Mouse (Mus musculus): ENCODE results near the gene Hsdl2. TPM values are rescaled to one million over a fixed set of nuclear protein-coding genes. Genes with fewer than 3 reads are reported as not detected.

Gene Hsdl2
- polyA plus RNA-seq, 1 experiment from 2014 or later = 44.1 TPM

DNA sequence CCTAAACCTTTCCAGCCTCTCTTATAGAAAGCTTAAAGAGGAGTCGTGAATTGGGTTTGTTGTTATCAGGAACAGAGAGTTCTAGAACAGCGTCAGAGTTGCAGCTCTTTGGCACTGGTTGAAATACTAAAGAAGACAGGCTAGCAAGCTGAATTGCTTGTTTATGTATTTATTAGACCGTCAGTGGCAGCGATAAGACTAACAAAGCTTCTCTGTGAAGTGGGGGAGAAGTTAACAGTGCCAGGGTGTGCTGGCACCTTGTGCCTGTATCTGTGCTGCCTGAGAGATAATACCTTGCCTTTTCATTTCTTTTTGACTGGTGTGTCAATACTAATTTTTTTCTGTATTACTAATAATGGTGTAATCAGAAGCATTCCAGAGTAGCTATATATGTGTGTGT is 46.9 kb downstream of the Hsdl2 start:
- no peak overlapping the region for H3K4me3 ChIP-seq (ENCODE audit: low read depth, low read length)
- H3K9me3 ChIP-seq (ENCODE audit: control insufficient read depth, low read length) = no peaks in the 10 kb centered on the region
- no peaks in the 10 kb centered on the region for H3K27me3 ChIP-seq (ENCODE audit: control insufficient read depth, insufficient read depth, low read length)
- no peaks in the 10 kb centered on the region for H3K36me3 ChIP-seq (ENCODE audit: control insufficient read depth, insufficient read depth, low read length)
- DNase-seq (ENCODE audit: low spot score) = no peak
- 46% methylated on average over 4 of the region's 4 CpGs for WGBS
- peak overlapping the region; percentile 21 for H3K4me2 ChIP-seq (ENCODE audit: low read depth)
- H3K4me1 ChIP-seq (ENCODE audit: control insufficient read depth, insufficient read depth, low read length) = peaks cover 20% of the 10 kb centered on the region
- no peak overlapping the region for H3K27ac ChIP-seq (ENCODE audit: low read depth, low read length)
- H3K9ac ChIP-seq (ENCODE audit: low read length) = no peak overlapping the region
- ATAC-seq (ENCODE audit: insufficient read depth, low FRiP score, low TSS enrichment) = no peak

DNA sequence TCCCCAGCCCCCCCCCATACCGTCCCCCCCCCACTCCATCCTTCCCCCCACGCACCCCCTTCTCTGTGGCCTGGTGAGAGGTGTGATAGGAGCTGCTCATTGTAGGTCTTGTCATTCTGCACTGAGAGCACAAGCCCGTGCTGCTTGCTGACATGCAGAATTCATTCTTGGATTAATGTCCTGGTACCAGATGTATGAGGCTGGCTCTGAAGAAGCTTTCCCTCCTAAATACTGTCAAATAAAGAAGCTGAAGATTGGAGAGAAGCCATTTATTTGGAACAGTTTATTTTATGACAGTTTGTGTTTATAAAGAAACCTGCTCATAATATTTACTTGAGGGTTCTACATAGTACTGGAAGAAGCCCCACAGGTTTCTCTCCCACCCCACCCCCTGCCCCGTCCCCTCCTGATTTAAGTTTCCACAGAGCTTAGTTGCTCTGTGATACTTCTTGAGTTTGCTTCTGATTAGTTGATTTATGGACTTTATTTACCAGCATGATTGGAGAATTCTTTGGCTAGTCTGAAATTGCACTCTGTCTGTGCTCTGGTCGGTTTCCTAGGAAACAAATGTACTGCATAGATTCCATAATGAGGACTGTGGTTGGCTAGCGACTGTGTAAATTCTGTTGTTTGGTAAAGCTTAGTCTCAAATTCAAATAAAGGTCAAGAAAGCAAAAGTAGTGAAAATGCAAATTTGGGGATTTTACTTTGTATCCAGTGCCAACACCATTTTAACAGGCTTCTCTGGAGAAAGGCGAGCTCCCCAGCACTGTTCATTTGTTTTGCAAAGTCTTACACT is 47.9 kb downstream of the Hsdl2 start:
- no peak overlapping the region for H3K9ac ChIP-seq (ENCODE audit: low read length)
- WGBS = 28% methylated on average over 7 of the region's 7 CpGs
- no peaks in the 10 kb centered on the region for H3K9me3 ChIP-seq (ENCODE audit: control insufficient read depth, low read length)
- peaks cover 20% of the 10 kb centered on the region for H3K4me1 ChIP-seq (ENCODE audit: control insufficient read depth, insufficient read depth, low read length)
- peak; percentile 23 for DNase-seq (ENCODE audit: low spot score)
- H3K27me3 ChIP-seq (ENCODE audit: control insufficient read depth, insufficient read depth, low read length) = no peaks in the 10 kb centered on the region
- H3K4me2 ChIP-seq (ENCODE audit: low read depth) = peak overlapping the region; percentile 24
- H3K36me3 ChIP-seq (ENCODE audit: control insufficient read depth, insufficient read depth, low read length) = no peaks in the 10 kb centered on the region
- H3K27ac ChIP-seq (ENCODE audit: low read depth, low read length) = 0 out of 2 replicates have a peak overlapping the region, but pooled peaks have one; percentile 60
- no peak overlapping the region for H3K4me3 ChIP-seq (ENCODE audit: low read depth, low read length)
- peak; percentile 49 for ATAC-seq (ENCODE audit: insufficient read depth, low FRiP score, low TSS enrichment)

DNA sequence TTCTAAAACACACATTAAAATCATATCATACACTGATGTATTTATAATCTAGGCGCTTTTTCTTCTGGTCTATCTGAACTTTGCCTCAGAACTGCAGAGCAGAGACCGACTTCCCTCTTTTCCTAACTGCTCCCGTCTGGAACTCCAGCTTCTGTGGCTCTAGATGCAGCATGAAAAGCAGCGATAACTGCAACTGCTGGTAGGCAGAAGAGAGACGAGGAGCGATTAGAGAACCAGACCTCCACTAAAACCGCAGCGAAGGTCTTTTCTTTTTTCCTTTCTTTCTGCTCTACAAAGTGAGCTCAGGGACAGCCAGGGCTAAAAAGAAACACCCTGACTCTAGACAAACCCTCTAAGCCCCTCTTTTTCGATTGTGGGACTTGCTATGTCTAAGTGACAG is 48.8 kb downstream of the Hsdl2 start:
- 58% methylated on average over 9 of the region's 9 CpGs for WGBS
- Histone ChIP-seq H3K4me1 (ENCODE audit: control insufficient read depth, insufficient read depth, low read length) (peaks cover 20% of the 10 kb centered on the region), H3K4me2 (ENCODE audit: low read depth) (no peak overlapping the region), H3K27ac (ENCODE audit: low read depth, low read length) (no peak overlapping the region), H3K27me3 (ENCODE audit: control insufficient read depth, insufficient read depth, low read length) (no peaks in the 10 kb centered on the region), H3K4me3 (ENCODE audit: low read depth, low read length) (no peak overlapping the region), H3K36me3 (ENCODE audit: control insufficient read depth, insufficient read depth, low read length) (no peaks in the 10 kb centered on the region), H3K9me3 (ENCODE audit: control insufficient read depth, low read length) (no peaks in the 10 kb centered on the region), H3K9ac (ENCODE audit: low read length) (no peak overlapping the region)
- no peak for ATAC-seq (ENCODE audit: insufficient read depth, low FRiP score, low TSS enrichment)
- DNase-seq (ENCODE audit: low spot score) = no peak

DNA sequence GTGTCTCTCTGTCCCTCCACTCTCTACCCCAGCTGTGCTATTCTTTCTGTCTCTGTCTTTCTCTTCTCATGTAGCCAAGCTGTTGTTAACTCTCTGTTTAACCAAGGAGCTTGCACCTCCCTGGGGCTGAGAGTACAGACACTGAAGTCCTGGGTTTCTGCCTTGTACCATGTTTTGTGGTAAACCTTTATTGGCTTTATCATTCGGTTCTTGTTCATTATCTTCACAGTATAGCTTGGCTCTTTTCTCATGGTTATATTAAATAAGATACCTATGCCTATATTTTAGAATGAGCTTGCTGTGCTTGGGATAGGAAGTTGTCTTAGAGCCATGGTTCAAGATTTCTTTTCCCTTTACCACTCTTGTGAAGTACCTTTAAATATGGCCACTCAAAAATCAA is 53.2 kb downstream of the Hsdl2 start:
- Histone ChIP-seq H3K4me3 (ENCODE audit: low read depth, low read length) (no peak overlapping the region), H3K27ac (ENCODE audit: low read depth, low read length) (no peak overlapping the region), H3K9ac (ENCODE audit: low read length) (no peak overlapping the region), H3K4me2 (ENCODE audit: low read depth) (no peak overlapping the region), H3K27me3 (ENCODE audit: control insufficient read depth, insufficient read depth, low read length) (no peaks in the 10 kb centered on the region), H3K36me3 (ENCODE audit: control insufficient read depth, insufficient read depth, low read length) (no peaks in the 10 kb centered on the region), H3K9me3 (ENCODE audit: control insufficient read depth, low read length) (no peaks in the 10 kb centered on the region), H3K4me1 (ENCODE audit: control insufficient read depth, insufficient read depth, low read length) (peaks cover 7% of the 10 kb centered on the region; the same call in 1 of the 2 replicates)
- ATAC-seq (ENCODE audit: insufficient read depth, low FRiP score, low TSS enrichment) (no peak), DNase-seq (ENCODE audit: low spot score) (no peak)
- 78% methylated on average over 1 of the region's 1 CpGs for WGBS

DNA sequence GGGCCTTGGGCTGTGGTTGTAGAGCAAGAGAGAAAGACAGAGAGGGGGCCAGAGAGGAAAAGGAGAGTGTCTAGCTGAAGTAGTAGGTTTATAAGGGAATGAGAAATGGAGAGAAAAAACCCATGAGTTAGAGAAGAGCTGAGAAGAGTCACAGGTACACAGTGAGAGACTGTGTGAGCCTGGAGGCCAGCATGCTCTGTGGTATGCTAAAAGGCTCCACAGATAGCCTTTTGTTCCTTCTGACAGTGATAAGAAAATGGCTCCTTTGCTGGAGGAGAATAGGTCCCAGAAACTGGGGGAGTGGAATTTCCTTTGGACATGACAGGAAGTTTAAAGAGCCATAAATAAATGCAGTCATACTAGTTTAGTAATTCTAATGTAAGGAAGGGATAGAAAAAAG is 57.8 kb downstream of the Hsdl2 start:
- no peaks in the 10 kb centered on the region for H3K36me3 ChIP-seq (ENCODE audit: control insufficient read depth, insufficient read depth, low read length)
- no peak overlapping the region for H3K4me3 ChIP-seq (ENCODE audit: low read depth, low read length)
- ATAC-seq (ENCODE audit: insufficient read depth, low FRiP score, low TSS enrichment) = no peak
- H3K4me1 ChIP-seq (ENCODE audit: control insufficient read depth, insufficient read depth, low read length) = peaks cover 4% of the 10 kb centered on the region; the same call in 1 of the 2 replicates
- H3K9me3 ChIP-seq (ENCODE audit: control insufficient read depth, low read length) = no peaks in the 10 kb centered on the region
- DNase-seq (ENCODE audit: low spot score) = no peak
- H3K27me3 ChIP-seq (ENCODE audit: control insufficient read depth, insufficient read depth, low read length) = no peaks in the 10 kb centered on the region
- H3K9ac ChIP-seq (ENCODE audit: low read length) = no peak overlapping the region
- H3K27ac ChIP-seq (ENCODE audit: low read depth, low read length) = no peak overlapping the region
- H3K4me2 ChIP-seq (ENCODE audit: low read depth) = no peak overlapping the region

DNA sequence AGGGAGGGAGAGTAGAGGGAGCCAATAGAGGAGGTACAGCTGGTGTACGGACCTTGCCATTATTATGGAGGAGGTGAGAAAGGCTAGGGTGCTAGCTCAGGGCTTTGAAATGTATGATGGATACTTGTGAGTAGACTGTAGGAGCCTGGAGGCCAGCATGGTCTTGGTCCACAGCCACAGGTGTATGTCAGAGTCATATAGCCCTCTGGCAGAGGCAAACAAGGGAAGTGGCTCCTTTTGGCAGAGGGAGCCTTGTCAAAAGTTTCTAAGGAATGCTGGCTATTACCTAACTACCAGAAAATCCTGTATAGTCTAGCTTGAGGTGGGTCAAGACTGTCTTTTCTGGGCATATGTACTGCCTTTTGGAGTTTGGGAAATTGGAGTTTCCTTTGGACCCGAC is 59.4 kb downstream of the Hsdl2 start:
- WGBS = 94% methylated on average over 2 of the region's 2 CpGs
- no peak overlapping the region for H3K4me3 ChIP-seq (ENCODE audit: low read depth, low read length)
- H3K27ac ChIP-seq (ENCODE audit: low read depth, low read length) = no peak overlapping the region
- no peaks in the 10 kb centered on the region for H3K27me3 ChIP-seq (ENCODE audit: control insufficient read depth, insufficient read depth, low read length)
- no peaks in the 10 kb centered on the region for H3K36me3 ChIP-seq (ENCODE audit: control insufficient read depth, insufficient read depth, low read length)
- ATAC-seq (ENCODE audit: insufficient read depth, low FRiP score, low TSS enrichment) = no peak
- no peaks in the 10 kb centered on the region for H3K9me3 ChIP-seq (ENCODE audit: control insufficient read depth, low read length)
- H3K4me2 ChIP-seq (ENCODE audit: low read depth) = no peak overlapping the region
- peaks cover 4% of the 10 kb centered on the region; the same call in 1 of the 2 replicates for H3K4me1 ChIP-seq (ENCODE audit: control insufficient read depth, insufficient read depth, low read length)
- no peak overlapping the region for H3K9ac ChIP-seq (ENCODE audit: low read length)
- DNase-seq (ENCODE audit: low spot score) = no peak

DNA sequence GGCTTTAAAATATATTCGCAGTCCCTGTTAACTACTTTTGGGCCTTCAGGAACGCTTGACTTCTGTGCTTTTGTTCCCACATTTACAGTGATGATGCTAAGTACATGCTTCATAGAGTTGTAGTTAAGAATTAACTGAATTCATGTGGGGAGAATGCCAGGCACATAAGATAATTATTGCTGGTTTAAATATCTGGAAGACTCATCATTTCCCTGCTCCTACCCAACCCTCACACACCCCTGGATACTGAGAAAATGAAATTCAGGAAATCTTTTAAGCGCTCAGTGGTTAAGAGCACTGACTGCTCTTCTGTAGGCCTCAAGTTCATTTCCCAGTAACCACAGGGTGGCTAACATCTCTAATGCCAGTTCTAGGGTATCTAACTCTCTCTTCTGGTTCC is 60.7 kb downstream of the Hsdl2 start:
- H3K4me1 ChIP-seq (ENCODE audit: control insufficient read depth, insufficient read depth, low read length) = peaks cover 4% of the 10 kb centered on the region; the same call in 1 of the 2 replicates
- H3K27ac ChIP-seq (ENCODE audit: low read depth, low read length) = no peak overlapping the region
- no peak overlapping the region for H3K4me2 ChIP-seq (ENCODE audit: low read depth)
- no peak for ATAC-seq (ENCODE audit: insufficient read depth, low FRiP score, low TSS enrichment)
- H3K9ac ChIP-seq (ENCODE audit: low read length) = no peak overlapping the region
- no peaks in the 10 kb centered on the region for H3K9me3 ChIP-seq (ENCODE audit: control insufficient read depth, low read length)
- H3K4me3 ChIP-seq (ENCODE audit: low read depth, low read length) = no peak overlapping the region
- 89% methylated on average over 3 of the region's 3 CpGs for WGBS
- no peak for DNase-seq (ENCODE audit: low spot score)
- no peaks in the 10 kb centered on the region for H3K36me3 ChIP-seq (ENCODE audit: control insufficient read depth, insufficient read depth, low read length)
- no peaks in the 10 kb centered on the region for H3K27me3 ChIP-seq (ENCODE audit: control insufficient read depth, insufficient read depth, low read length)

DNA sequence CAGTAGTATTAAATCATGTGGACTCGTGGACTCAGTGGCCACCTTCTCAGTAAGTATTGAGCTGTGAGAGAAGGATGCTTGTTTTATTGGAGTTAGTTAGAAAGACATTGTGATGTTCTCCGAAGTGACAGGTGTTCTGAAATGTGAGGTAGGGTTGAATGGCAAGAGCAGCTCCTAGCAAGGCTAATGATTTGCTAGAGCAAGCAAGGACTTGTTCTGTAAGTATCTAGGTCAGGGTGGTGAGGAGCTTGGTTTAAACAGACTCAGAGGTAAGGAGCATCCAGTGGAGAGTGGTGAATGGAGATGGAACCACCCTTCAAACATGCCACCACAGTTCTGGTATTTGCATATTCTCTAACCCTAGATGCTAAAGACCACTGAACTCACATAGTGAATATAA is 61.3 kb downstream of the Hsdl2 start:
- no peak overlapping the region for H3K27ac ChIP-seq (ENCODE audit: low read depth, low read length)
- H3K36me3 ChIP-seq (ENCODE audit: control insufficient read depth, insufficient read depth, low read length) = no peaks in the 10 kb centered on the region
- H3K9ac ChIP-seq (ENCODE audit: low read length) = no peak overlapping the region
- peaks cover 4% of the 10 kb centered on the region; the same call in 1 of the 2 replicates for H3K4me1 ChIP-seq (ENCODE audit: control insufficient read depth, insufficient read depth, low read length)
- no peaks in the 10 kb centered on the region for H3K27me3 ChIP-seq (ENCODE audit: control insufficient read depth, insufficient read depth, low read length)
- H3K4me2 ChIP-seq (ENCODE audit: low read depth) = no peak overlapping the region
- 78% methylated on average over 2 of the region's 2 CpGs for WGBS
- H3K4me3 ChIP-seq (ENCODE audit: low read depth, low read length) = no peak overlapping the region
- no peaks in the 10 kb centered on the region for H3K9me3 ChIP-seq (ENCODE audit: control insufficient read depth, low read length)
- DNase-seq (ENCODE audit: low spot score) (no peak), ATAC-seq (ENCODE audit: insufficient read depth, low FRiP score, low TSS enrichment) (no peak)

DNA sequence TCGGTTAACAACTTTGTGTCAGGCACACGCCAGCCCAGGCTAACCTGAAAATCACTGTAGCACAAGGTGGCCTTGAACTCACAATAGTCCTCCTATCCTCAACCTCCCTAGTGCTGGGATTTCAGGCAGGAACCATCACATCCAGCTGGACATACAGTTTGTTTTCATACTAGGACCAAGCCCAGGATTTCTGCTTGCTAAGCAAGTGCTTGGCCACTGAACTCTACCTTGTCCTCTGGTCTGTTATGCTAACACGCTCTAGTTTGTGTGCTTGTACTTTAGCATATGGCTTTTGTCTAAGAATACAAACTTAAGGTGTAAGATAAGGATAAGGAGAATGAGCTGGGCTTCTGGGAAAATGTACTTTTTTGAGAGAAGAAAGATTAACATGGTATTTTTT is 63.1 kb downstream of the Hsdl2 start:
- WGBS = 98% methylated on average over 3 of the region's 3 CpGs
- H3K4me3 ChIP-seq (ENCODE audit: low read depth, low read length) = no peak overlapping the region
- peaks cover 4% of the 10 kb centered on the region; the same call in 1 of the 2 replicates for H3K4me1 ChIP-seq (ENCODE audit: control insufficient read depth, insufficient read depth, low read length)
- H3K27ac ChIP-seq (ENCODE audit: low read depth, low read length) = no peak overlapping the region
- H3K27me3 ChIP-seq (ENCODE audit: control insufficient read depth, insufficient read depth, low read length) = no peaks in the 10 kb centered on the region
- ATAC-seq (ENCODE audit: insufficient read depth, low FRiP score, low TSS enrichment) = no peak
- H3K36me3 ChIP-seq (ENCODE audit: control insufficient read depth, insufficient read depth, low read length) = no peaks in the 10 kb centered on the region
- no peak overlapping the region for H3K9ac ChIP-seq (ENCODE audit: low read length)
- no peaks in the 10 kb centered on the region for H3K9me3 ChIP-seq (ENCODE audit: control insufficient read depth, low read length)
- no peak overlapping the region for H3K4me2 ChIP-seq (ENCODE audit: low read depth)
- no peak for DNase-seq (ENCODE audit: low spot score)

Data from neural tube, embryonic 11.5 days (tissue).